Mouse (Mus musculus) embryonic facial prominence, embryonic 14.5 days (tissue): ENCODE results near the gene Gkn3. TPM values are rescaled to one million over a fixed set of nuclear protein-coding genes. Genes with fewer than 3 reads are reported as not detected.

ENCODE experiments used
- ATAC-seq: fragments of 200-750 bp; cut with Nextera tagmentation; 2 replicates; pipeline ENCODE4 v1.8.0; 2017; ENCODE audit warnings: low read depth, moderate number of reproducible peaks, moderate TSS enrichment
- DNase-seq: peaks from one replicate; pipeline ENCODE4 v3.0.0-alpha.2; 2015; ENCODE audit warnings: low spot score
- H3K27ac ChIP-seq: fragments of 300-500 bp; sonication (generic); replicated peaks from 2 replicates; pipeline ENCODE4 v1.5.1; 2014; ENCODE audit warnings: low read depth, mild to moderate bottlenecking, low read length, moderate library complexity
- H3K27me3 ChIP-seq: fragments of 300-500 bp; sonication (generic); replicated peaks from 2 replicates; pipeline ENCODE4 v1.6.1; 2014; ENCODE audit warnings: low read length; ENCODE audit not compliant: control insufficient read depth, insufficient read depth
- H3K36me3 ChIP-seq: fragments of 300-500 bp; sonication (generic); 2 replicates; pipeline ENCODE4 v1.6.1; 2014; ENCODE audit warnings: low read length, mixed read lengths; ENCODE audit not compliant: control insufficient read depth, insufficient read depth
- H3K4me1 ChIP-seq: fragments of 300-500 bp; sonication (generic); 2 replicates; pipeline ENCODE4 v1.6.1; 2014; ENCODE audit warnings: antibody characterized with exemption, low read length; ENCODE audit not compliant: control insufficient read depth, insufficient read depth
- H3K4me2 ChIP-seq: fragments of 300-500 bp; sonication (generic); 2 replicates; pipeline ENCODE4 v1.6.1; 2014; ENCODE audit warnings: low read depth, mild to moderate bottlenecking, low read length, moderate library complexity, mixed read lengths
- H3K4me3 ChIP-seq: fragments of 300-500 bp; sonication (generic); 2 replicates; pipeline ENCODE4 v1.5.1; 2014; ENCODE audit warnings: low read depth, mild to moderate bottlenecking, low read length
- H3K9ac ChIP-seq: fragments of 300-500 bp; sonication (generic); 2 replicates; pipeline ENCODE4 v1.6.1; 2014; ENCODE audit warnings: low read depth, mild to moderate bottlenecking, low read length, moderate library complexity, mixed read lengths
- H3K9me3 ChIP-seq: fragments of 300-500 bp; sonication (generic); 2 replicates; pipeline ENCODE4 v1.6.1; 2016; ENCODE audit warnings: low read length; ENCODE audit not compliant: control insufficient read depth
- WGBS: fragments of 180-500 bp; shearing (Covaris S2); extraction: QIAGEN DNeasy Blood & Tissue Kit; methylation state at CpG from one replicate; pipeline ENCODE4 v1.1.7; 2014; 5-methylcytosine and 5-hydroxymethylcytosine counted together
- polyA plus RNA-seq: library from polyadenylated mRNA; unstranded; fragments of >200 nt; fragmentation: Nextera tagmentation; extraction: Ambion mirVana; gene quantifications from 2 replicates; pipeline ENCODE4 v1.2.1, GENCODE M21; 2014

Gene Gkn3
- polyA plus RNA-seq, 1 experiment from 2014 or later: 1.2 TPM

DNA sequence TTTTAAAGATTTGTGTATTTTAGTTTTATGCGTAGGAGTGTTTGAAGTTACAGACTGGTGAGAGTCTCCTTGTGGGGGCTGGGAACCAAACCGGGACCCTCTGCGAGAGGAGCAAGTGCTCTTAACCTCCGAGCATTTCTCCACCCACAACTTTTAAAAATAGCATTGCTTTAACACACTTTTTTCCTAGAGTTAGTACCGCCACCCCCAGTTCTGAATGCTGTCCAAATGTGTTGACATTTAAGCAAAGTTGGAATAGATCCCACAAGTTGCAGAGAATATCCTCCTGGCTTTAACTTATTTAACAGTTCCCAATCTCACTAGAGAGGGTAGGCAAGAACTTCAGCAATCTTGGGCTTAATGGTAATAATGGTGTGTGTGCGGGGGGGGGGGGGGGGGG is 4.0 kb downstream of the Gkn3 start:
- Histone ChIP-seq H3K9ac (no peak overlapping the region), H3K36me3 (no peaks in the 10 kb centered on the region), H3K9me3 (no peaks in the 10 kb centered on the region), H3K27me3 (peaks cover 14% of the 10 kb centered on the region), H3K4me2 (peak overlapping the region; percentile 67), H3K4me1 (peaks cover 6% of the 10 kb centered on the region; the same call in 1 of the 2 replicates), H3K4me3 (0 out of 2 replicates have a peak overlapping the region, but pooled peaks have one; percentile 31), H3K27ac (no peak overlapping the region)
- 40% methylated on average over 5 of the region's 6 CpGs for WGBS
- ATAC-seq (no peak), DNase-seq (peak; percentile 41)

DNA sequence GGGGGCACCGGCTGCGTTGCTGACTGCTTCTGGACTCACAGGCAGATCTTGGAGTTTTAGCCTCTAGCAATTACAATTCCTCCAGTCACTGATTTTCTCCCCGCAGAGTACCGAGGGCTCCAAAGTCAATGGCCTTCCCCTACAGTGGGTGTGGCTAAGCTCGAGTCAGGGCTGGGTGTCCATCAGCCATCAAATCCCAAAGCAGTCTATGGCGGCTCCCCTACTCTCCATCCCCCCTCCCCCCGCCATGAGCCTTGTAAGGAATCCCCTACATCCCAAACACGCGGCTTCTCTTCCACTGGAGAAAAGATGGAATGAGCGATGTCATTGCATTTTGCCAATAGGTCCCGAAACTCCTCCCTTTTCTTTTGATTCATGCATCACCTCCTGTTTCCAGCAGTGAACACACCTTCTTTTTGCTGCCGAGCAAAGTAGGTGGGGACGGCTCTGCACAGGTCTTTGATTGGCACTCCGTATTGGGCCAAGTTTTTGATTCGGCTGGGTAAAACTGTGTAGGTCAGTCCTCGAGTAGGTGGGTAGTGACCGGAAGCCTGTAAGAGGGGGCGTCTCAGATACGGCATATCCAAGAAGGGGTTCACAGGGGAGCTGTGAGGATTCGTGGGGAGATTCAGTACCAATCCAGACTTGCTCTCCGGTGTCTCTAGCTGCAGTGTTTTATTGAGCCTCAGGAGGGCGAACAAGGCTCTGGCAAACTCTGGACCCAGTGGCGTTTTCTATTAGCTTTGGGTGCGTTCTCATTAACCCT is 4.6 kb downstream of the Gkn3 start:
- H3K9me3 ChIP-seq: no peaks in the 10 kb centered on the region
- peak overlapping the region; percentile 67 for H3K4me2 ChIP-seq
- H3K4me3 ChIP-seq: peak overlapping the region; percentile 31
- ATAC-seq (0 out of 2 replicates have a peak, but pooled peaks have one; percentile 37), DNase-seq (peak; percentile 43)
- peaks cover 14% of the 10 kb centered on the region for H3K27me3 ChIP-seq
- H3K9ac ChIP-seq: peak overlapping the region; percentile 39; the same call in 1 of the 2 replicates
- peaks cover 6% of the 10 kb centered on the region; the same call in 1 of the 2 replicates for H3K4me1 ChIP-seq
- no peak overlapping the region for H3K27ac ChIP-seq
- WGBS: 6% methylated on average over 24 of the region's 24 CpGs
- H3K36me3 ChIP-seq: no peaks in the 10 kb centered on the region

DNA sequence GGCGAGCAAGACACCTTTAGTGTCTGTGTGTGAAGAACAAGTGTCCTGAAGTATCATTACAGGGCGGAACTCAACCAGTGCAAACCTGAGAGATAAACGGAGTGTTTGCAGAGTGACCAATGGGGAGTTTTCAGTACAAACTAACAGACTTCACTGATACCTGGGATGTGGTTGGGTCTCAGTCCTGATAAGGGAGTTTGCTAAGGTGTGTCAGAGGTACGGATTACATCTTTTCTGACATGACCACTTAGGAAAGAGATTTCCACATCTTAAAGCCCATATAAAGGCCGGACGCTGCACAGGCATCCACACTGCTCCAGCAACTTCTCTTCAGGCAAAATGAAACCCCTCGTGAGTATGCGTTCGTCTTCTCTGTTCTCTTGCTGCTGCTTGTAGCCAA is 15.7 kb downstream of the Gkn3 start, which contains the start of gene Gkn2:
Gene Gkn2, plus strand, starts transcription at position 301 of the 400 bp plus-strand sequence.
- 85% methylated on average over 9 of the region's 9 CpGs for WGBS
- H3K27me3 ChIP-seq: no peaks in the 10 kb centered on the region
- ATAC-seq (no peak), DNase-seq (no peak)
- H3K27ac ChIP-seq: no peak within 1 kb of the TSS
- H3K4me1 ChIP-seq: no peaks in the 10 kb centered on the region
- no peak within 1 kb of the TSS for H3K4me3 ChIP-seq
- no peaks in the 10 kb centered on the region for H3K9me3 ChIP-seq
- no peak within 1 kb of the TSS for H3K4me2 ChIP-seq
- H3K9ac ChIP-seq: no peak within 1 kb of the TSS
- no peaks in the 10 kb centered on the region for H3K36me3 ChIP-seq

DNA sequence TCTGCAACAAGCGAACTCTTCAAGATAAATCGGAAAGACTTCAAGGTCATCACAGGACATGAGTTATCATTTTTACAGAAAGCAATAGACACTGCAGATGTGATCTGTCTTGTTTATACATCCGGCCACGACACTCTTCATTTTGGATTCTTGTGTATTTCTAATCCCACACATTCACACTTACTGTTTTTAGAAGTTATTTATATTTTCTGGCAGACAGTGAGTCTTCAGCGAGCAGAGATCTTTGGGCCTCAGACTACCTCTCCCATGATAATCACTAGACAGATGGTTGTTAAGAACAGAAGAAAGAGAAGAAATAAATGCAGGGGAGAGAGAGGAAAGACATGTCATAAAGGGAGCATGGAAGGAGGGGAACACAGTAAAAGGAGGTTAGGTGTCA is 19.5 kb downstream of the Gkn3 start:
- no peaks in the 10 kb centered on the region for H3K36me3 ChIP-seq
- DNase-seq (no peak), ATAC-seq (no peak)
- H3K27ac ChIP-seq: no peak overlapping the region
- H3K27me3 ChIP-seq: no peaks in the 10 kb centered on the region
- H3K9ac ChIP-seq: no peak overlapping the region
- no peaks in the 10 kb centered on the region for H3K9me3 ChIP-seq
- no peak overlapping the region for H3K4me2 ChIP-seq
- 88% methylated on average over 5 of the region's 5 CpGs for WGBS
- H3K4me3 ChIP-seq: no peak overlapping the region
- H3K4me1 ChIP-seq: no peaks in the 10 kb centered on the region

DNA sequence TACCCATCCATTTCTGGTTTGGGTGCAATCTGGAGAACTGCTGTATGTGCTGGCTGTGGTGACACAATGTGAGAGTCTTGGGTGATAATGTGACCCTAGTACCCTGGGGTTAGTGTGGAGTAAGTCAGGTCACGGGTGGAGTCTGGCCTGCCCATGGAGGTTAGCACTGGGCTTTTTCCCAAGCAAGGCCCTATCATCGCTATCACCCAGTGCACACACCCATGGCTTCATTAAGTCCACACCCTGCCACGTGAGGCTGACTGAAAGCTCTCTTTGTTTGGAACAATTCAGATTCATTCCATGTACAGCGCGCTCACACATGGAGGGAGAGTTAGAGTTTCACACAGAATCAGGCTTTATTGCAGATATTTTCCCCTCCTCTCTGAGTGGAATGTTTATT is 34.3 kb downstream of the Gkn3 start:
- H3K27ac ChIP-seq: peak overlapping the region; percentile 15; the same call in 1 of the 2 replicates
- H3K4me1 ChIP-seq: no peaks in the 10 kb centered on the region
- no peaks in the 10 kb centered on the region for H3K9me3 ChIP-seq
- no peak overlapping the region for H3K9ac ChIP-seq
- DNase-seq (peak; percentile 36), ATAC-seq (no peak)
- H3K4me2 ChIP-seq: no peak overlapping the region
- no peaks in the 10 kb centered on the region for H3K27me3 ChIP-seq
- 63% methylated on average over 5 of the region's 5 CpGs for WGBS
- H3K36me3 ChIP-seq: no peaks in the 10 kb centered on the region
- no peak overlapping the region for H3K4me3 ChIP-seq

DNA sequence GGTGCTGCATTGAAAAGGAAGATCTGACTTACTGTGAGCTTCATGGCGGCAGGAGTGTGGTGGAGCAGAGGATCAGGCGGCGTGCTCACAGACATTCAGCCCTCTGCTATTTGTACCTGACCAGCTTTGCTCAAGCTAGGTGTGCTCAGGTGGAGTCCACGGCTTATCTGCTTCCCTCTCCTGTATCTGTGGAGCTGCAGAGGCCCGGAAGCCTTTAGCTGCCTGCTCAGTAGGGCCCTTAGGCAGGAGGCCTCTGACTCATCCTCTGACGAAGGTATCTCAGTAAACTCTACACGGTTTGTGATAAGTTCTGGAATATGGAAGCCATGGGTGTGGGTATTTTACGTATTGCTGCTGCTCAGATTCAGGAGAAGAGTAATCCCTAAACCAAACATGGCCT is 37.9 kb downstream of the Gkn3 start, which contains the start of gene Gkn1:
Gene Gkn1, minus strand, starts transcription at position 114 of the 400 bp plus-strand sequence.
- no peaks in the 10 kb centered on the region for H3K36me3 ChIP-seq
- H3K4me1 ChIP-seq: no peaks in the 10 kb centered on the region
- 95% methylated on average over 8 of the region's 8 CpGs for WGBS
- no peak within 1 kb of the TSS for H3K27ac ChIP-seq
- H3K9ac ChIP-seq: no peak within 1 kb of the TSS
- no peaks in the 10 kb centered on the region for H3K27me3 ChIP-seq
- H3K4me3 ChIP-seq: no peak within 1 kb of the TSS
- no peaks in the 10 kb centered on the region for H3K9me3 ChIP-seq
- no peak within 1 kb of the TSS for H3K4me2 ChIP-seq
- DNase-seq (no peak), ATAC-seq (no peak)

DNA sequence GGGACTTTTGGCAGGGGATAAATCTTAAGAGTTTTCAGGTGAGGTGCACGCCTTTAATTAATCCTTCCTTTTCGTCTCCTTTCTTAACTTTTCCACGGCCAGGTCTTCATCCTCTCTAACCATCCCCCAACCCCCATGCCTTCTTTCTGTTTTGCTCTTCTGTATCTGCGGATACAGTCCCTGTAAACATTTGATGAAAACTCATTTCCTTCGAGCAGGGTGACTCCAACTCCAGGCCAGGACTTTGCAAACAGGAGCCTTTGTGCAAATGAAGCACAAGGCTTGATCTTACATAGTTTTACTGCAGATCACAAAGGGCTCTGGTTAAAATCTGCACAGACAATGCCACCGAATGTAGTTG is 52.8 kb downstream of the Gkn3 start:
- DNase-seq (no peak), ATAC-seq (no peak)
- H3K36me3 ChIP-seq: no peaks in the 10 kb centered on the region
- peak overlapping the region; percentile 83; the same call in 1 of the 2 replicates for H3K4me2 ChIP-seq
- no peak overlapping the region for H3K27ac ChIP-seq
- no peak overlapping the region; the same call in 1 of the 2 replicates for H3K4me3 ChIP-seq
- WGBS: 27% methylated on average over 6 of the region's 6 CpGs
- peaks cover 19% of the 10 kb centered on the region for H3K4me1 ChIP-seq
- H3K9ac ChIP-seq: no peak overlapping the region; the same call in 1 of the 2 replicates
- no peaks in the 10 kb centered on the region for H3K9me3 ChIP-seq
- H3K27me3 ChIP-seq: no peaks in the 10 kb centered on the region

DNA sequence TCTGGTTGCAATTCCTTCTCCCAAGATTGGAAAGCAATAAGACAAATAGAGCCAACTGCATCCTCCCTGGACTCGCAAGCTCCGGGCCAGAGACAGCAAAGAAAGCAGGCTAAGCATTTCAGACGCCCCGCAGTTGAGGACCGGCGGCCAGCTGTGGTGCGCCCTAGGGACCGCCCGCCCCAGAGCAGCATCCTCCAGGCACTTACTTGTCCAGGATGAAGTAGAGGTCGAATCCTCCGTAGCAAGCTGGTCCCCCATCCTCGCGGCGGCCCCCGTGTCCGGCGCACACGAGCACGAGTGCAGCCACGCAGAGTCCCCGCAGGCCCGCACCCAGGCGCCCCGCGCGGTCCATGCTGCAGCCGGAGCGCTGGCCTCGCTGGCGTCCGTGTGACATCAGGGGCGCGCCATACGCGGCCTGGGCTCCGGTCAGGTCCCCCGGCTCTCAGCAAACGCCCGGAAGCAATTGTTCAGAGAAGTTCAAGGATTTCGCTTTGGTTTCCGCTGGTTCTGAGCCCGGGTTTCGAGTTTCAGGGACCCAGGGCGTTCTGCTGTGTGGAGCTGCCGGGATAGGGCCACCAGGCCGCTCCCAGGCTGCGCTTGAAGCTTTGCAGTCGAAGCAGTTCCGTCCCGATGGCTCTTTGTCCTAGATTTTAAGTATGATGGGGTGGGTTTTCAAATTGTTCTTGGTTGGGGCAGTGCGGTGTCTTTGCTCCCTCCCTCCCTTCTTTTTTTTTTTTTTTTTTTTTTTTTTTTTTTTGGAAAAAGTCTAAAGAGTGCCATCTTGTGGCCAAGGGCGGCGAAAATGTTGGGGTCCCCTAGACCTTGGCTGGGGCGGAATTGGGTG is 53.4 kb downstream of the Gkn3 start, which contains the start of gene Antxr1:
Gene Antxr1, minus strand, starts transcription at position 731 of the 844 bp plus-strand sequence.
- Histone ChIP-seq H3K27ac (peak within 1 kb of the TSS; percentile 96), H3K4me2 (peak within 1 kb of the TSS; percentile 83), H3K4me1 (peaks cover 24% of the 10 kb centered on the region), H3K9me3 (no peaks in the 10 kb centered on the region), H3K9ac (peak within 1 kb of the TSS; percentile 95), H3K4me3 (peak within 1 kb of the TSS; percentile 87), H3K27me3 (no peaks in the 10 kb centered on the region), H3K36me3 (no peaks in the 10 kb centered on the region)
- DNase-seq: peak; percentile 88
- under 1% methylated on average over 41 of the region's 54 CpGs for WGBS
- ATAC-seq: peak; percentile 64
